Mouse (Mus musculus) heart, embryonic 10.5 days (tissue): Measurements from ENCODE around the gene Xpo4. TPM values are rescaled to one million over a fixed set of nuclear protein-coding genes. Genes with fewer than 3 reads are reported as not detected.
"Not testable (repeated sequence)": the region's sequence is repeated elsewhere in the genome, so short reads cannot be mapped to it uniquely, and the experiment has no call there.

Experiments
- DNase-seq: peaks from one replicate; pipeline ENCODE4 v3.0.0-alpha.2; 2017; ENCODE audit warnings: low spot score
- H3K27ac ChIP-seq: fragments of 300-500 bp; sonication (generic); 2 replicates; pipeline ENCODE4 v1.5.1; 2016; ENCODE audit warnings: mild to moderate bottlenecking
- H3K27me3 ChIP-seq: fragments of 300-500 bp; sonication (generic); 2 replicates; pipeline ENCODE4 v1.6.1; 2016; ENCODE audit warnings: mild to moderate bottlenecking; ENCODE audit not compliant: poor library complexity, insufficient read depth, severe bottlenecking
- H3K36me3 ChIP-seq: fragments of 300-500 bp; sonication (generic); 2 replicates; pipeline ENCODE4 v1.6.1; 2016; ENCODE audit warnings: mild to moderate bottlenecking, moderate library complexity
- H3K4me1 ChIP-seq: fragments of 300-500 bp; sonication (generic); 2 replicates; pipeline ENCODE4 v1.6.1; 2016; ENCODE audit warnings: mild to moderate bottlenecking
- H3K4me3 ChIP-seq: fragments of 300-500 bp; sonication (generic); 2 replicates; pipeline ENCODE4 v1.5.1; 2016; ENCODE audit warnings: mild to moderate bottlenecking, moderate library complexity
- H3K9me3 ChIP-seq: fragments of 300-500 bp; sonication (generic); 2 replicates; pipeline ENCODE4 v1.6.1; 2016; ENCODE audit warnings: mild to moderate bottlenecking, moderate library complexity
- WGBS: fragments of 180-500 bp; shearing (Covaris S2); methylation state at CpG from one replicate; pipeline ENCODE4 v1.1.7; 2016; 5-methylcytosine and 5-hydroxymethylcytosine counted together
- polyA plus RNA-seq: library from polyadenylated mRNA; unstranded; fragments of >200 nt; fragmentation: Nextera tagmentation; extraction: Ambion mirVana; gene quantifications from 2 replicates; pipeline ENCODE4 v1.2.1, GENCODE M21; 2016

Gene Xpo4
- polyA plus RNA-seq, 1 experiment from 2014 or later, result 24.9 TPM

DNA sequence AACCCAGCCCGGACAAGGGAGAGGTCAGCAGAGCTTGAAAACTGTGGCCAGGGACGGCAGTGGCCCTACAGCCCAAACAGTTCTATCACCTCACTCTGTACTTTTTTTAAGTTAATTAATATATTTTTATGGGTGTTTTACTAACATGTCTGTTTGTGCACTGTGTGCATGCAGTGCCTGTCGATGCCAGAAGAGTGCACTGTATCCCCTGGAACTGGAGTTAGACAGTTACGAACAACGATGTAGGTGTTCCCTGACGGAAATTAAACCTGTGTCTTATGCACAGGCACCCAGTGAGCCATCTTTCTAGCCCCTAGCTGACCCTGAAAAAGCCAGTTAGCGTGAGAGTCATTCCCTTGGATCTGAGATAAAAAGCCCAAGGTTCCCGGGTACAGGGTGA, 30.3 kb upstream of the Xpo4 start:
- WGBS, result 89% methylated on average over 8 of the region's 8 CpGs
- DNase-seq, result no peak
- H3K36me3 ChIP-seq, result peaks cover 86% of the 10 kb centered on the region
- no peaks in the 10 kb centered on the region for H3K27me3 ChIP-seq
- no peaks in the 10 kb centered on the region for H3K4me1 ChIP-seq
- no peak overlapping the region for H3K4me3 ChIP-seq
- H3K27ac ChIP-seq, result no peak overlapping the region
- no peaks in the 10 kb centered on the region for H3K9me3 ChIP-seq

DNA sequence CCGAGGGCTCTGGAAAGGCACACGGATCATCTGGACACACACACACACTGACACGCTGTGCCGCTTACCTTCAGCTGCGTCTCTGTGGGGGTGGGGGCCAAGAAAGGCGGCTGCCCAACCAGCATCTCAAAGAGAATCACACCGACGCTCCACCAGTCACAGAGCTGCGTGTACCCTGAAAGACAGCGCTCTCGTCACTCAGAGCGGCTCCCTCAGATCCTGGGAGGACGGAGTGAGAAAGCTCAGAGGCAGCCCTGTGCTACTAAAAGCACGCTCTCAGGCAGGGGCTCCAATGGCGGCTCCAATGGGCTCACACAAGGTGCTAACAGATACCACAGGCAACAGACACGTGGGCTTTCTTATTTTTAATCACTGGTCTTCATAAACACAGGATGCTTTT, 29.0 kb upstream of the Xpo4 start:
- no peaks in the 10 kb centered on the region for H3K9me3 ChIP-seq
- peak; percentile 74 for DNase-seq
- no peaks in the 10 kb centered on the region for H3K27me3 ChIP-seq
- 84% methylated on average over 16 of the region's 16 CpGs for WGBS
- H3K36me3 ChIP-seq, result peaks cover 83% of the 10 kb centered on the region
- no peak overlapping the region for H3K4me3 ChIP-seq
- H3K27ac ChIP-seq, result no peak overlapping the region
- no peaks in the 10 kb centered on the region for H3K4me1 ChIP-seq

DNA sequence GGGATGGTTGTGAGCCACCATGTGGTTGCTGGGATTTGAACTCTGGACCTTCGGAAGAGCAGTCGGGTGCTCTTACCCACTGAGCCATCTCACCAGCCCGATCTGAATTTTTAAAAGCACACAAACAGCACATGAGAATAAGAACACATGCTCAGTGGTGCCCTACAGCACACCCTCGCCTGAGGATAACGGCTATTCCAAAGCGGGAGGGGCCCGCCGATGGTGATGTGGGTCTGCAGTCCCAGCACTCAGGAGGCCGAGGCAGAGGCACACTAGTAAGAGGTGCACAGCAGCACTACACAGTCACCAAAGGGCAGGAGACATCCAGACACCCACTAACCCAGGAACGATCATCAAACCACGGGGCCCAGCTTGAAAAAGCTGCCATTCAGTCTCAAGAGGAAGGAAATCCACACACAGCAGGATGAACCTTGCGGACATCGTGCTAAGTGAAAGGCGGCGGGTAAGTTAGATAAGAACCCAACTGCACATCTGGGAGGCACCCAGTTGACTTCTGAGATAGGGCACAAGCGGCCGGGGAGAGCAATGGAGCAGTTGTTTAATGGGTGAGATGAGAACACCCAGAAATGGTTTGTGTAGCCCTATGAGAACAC, 27.4 kb upstream of the Xpo4 start:
- Histone ChIP-seq H3K4me1 (no peaks in the 10 kb centered on the region), H3K36me3 (peaks cover 80% of the 10 kb centered on the region), H3K27ac (no peak overlapping the region), H3K9me3 (no peaks in the 10 kb centered on the region), H3K27me3 (no peaks in the 10 kb centered on the region), H3K4me3 (no peak overlapping the region)
- DNase-seq, result peak; percentile 64
- 73% methylated on average over 17 of the region's 17 CpGs for WGBS

DNA sequence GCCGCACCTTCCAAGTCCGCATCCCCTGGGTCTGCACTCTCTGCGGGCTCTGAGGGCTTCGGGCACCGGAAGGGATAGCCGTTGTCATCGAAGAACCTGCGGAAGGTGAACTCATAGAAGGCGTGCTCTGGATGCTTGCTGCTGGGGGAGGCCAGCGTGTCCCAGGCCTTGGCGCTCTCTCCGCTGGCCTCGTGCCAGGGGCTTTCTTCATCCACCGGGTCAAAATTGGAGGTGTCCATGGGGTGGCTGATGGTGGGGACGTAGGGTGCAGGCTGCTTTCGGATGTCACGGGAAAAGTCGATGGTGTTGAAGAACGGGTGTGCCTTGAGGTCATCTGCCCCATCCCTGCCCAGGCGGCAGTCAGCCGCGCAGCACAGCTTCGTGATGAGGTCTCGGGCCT, 26.1 kb upstream of the Xpo4 start:
- no peaks in the 10 kb centered on the region for H3K27me3 ChIP-seq
- 96% methylated on average over 24 of the region's 24 CpGs for WGBS
- H3K36me3 ChIP-seq, result peaks cover 69% of the 10 kb centered on the region

DNA sequence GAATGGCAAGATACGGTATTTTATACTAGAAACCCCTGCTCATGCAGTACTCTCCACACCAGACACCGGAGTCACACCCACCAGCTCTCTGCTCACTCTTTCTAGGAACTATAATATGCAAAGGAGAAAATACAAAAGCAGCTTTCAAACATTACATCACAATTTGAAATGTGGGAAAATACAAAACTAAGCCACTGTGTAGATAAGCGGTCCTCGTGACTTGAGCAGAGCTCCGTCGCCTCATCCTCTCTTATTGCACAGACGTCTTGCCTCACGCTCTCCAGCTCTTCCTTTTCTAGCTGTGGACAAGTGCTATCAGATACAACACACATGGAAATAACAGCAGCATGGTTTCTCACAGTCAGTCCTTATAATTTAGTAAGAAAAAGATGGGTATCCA, 25.5 kb upstream of the Xpo4 start:
- Histone ChIP-seq H3K36me3 (peaks cover 63% of the 10 kb centered on the region), H3K27me3 (no peaks in the 10 kb centered on the region), H3K4me1 (no peaks in the 10 kb centered on the region), H3K27ac (no peak overlapping the region), H3K9me3 (no peaks in the 10 kb centered on the region), H3K4me3 (no peak overlapping the region)
- 89% methylated on average over 8 of the region's 8 CpGs for whole genome bisulfite sequencing
- peak; percentile 25 for DNase-seq

More for the DNA sequence above, 26.1 kb upstream of the Xpo4 start:
- Histone ChIP-seq H3K27ac (no peak overlapping the region), H3K4me1 (no peaks in the 10 kb centered on the region), H3K9me3 (no peaks in the 10 kb centered on the region), H3K4me3 (no peak overlapping the region)
- peak; percentile 71 for DNase-seq

DNA sequence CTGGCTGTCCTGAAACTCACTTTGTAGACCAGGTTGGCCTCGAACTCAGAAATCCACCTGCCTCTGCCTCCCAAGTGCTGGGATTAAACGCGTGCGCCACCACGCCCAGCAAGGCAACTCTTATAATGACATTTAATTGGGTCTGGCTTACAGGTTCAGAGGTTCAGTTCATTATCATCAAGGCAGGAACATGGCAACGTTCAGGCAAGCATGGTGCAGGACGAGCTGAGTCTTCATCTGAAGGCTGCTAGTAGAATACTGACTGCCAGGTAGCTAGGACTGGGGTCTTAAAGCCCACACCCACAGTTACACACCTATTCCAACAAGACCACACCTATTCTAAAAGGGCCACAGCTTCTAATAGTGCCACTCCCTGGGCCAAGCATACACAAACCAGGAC, 22.8 kb upstream of the Xpo4 start:
- not testable (repeated sequence) for H3K9me3 ChIP-seq, H3K4me1 ChIP-seq, H3K27ac ChIP-seq, H3K4me3 ChIP-seq, H3K27me3 ChIP-seq
- DNase-seq, result peak; percentile 51
- H3K36me3 ChIP-seq, result peaks cover 39% of the 10 kb centered on the region
- WGBS, result 89% methylated on average over 7 of the region's 7 CpGs

DNA sequence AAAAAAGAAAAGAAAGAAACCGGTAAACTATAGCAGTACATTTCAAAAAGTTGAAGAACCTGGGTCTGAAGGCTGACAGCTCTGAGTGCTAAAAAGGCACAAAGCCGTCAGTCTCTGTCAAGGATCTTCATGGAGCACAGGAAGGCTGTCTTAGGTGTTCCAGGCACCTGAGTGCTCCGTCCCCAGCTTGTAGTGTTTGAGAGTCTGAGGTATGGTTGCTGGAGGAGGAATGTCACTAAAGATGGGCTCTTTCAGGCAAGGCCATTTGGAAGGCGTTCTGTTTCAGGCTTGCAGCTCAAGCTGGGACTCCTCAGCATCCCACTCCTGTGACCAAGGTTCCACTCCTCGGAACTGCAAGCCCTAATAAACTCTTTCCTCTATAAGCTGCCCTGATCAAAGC, 22.2 kb upstream of the Xpo4 start:
- 79% methylated on average over 5 of the region's 5 CpGs for WGBS
- Histone ChIP-seq H3K9me3 (no peaks in the 10 kb centered on the region), H3K4me3 (no peak overlapping the region), H3K4me1 (no peaks in the 10 kb centered on the region), H3K27ac (no peak overlapping the region), H3K36me3 (peaks cover 34% of the 10 kb centered on the region), H3K27me3 (no peaks in the 10 kb centered on the region)
- peak; percentile 48 for DNase-seq

DNA sequence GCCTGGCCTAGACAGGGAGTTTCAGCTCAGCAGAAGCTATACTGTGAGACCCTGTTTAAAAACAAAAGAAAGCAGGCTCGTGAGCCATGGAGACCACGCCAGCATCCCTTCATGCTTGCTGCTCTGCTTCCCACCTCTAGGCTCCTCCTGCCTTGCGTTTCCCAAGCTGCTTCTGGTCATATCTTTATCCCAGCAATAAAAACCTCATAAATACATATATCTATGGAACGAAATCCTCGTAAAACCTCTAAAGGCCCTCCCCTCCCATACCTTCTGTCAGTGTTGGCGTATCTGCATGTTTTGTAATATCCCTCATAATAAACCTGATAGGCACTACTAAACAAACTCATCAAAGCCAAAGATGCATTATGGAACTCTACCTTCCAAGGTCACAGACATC, 21.4 kb upstream of the Xpo4 start:
- Histone ChIP-seq H3K27ac (no peak overlapping the region), H3K9me3 (no peaks in the 10 kb centered on the region), H3K4me3 (no peak overlapping the region), H3K36me3 (peaks cover 28% of the 10 kb centered on the region), H3K4me1 (no peaks in the 10 kb centered on the region), H3K27me3 (no peaks in the 10 kb centered on the region)
- 84% methylated on average over 6 of the region's 6 CpGs for WGBS
- peak; percentile 43 for DNase-seq

DNA sequence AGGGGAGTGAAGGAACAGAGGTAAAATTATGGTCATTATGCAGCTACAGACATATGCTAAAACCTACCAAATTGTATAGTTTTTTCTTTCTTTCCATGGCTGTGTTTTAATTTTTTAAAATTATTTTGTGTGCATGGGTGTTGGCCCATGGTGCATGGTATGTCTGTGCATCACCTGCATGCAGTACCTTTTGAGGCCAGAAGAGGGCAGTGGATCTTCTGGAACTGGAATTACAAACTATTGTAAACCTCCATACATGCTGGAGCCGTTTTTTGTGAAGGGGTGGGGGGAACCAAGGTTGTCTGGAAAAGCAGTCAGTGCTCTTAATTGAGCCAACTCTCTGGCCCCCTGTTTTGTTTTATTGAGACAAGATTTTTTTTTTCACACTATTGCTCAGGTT, 19.3 kb upstream of the Xpo4 start:
- no peak for DNase-seq
- Histone ChIP-seq H3K4me3 (no peak overlapping the region), H3K9me3 (no peaks in the 10 kb centered on the region), H3K27ac (no peak overlapping the region), H3K36me3 (peaks cover 9% of the 10 kb centered on the region), H3K4me1 (no peaks in the 10 kb centered on the region), H3K27me3 (no peaks in the 10 kb centered on the region)
- 9% methylated on average over 1 of the region's 1 CpGs for WGBS

DNA sequence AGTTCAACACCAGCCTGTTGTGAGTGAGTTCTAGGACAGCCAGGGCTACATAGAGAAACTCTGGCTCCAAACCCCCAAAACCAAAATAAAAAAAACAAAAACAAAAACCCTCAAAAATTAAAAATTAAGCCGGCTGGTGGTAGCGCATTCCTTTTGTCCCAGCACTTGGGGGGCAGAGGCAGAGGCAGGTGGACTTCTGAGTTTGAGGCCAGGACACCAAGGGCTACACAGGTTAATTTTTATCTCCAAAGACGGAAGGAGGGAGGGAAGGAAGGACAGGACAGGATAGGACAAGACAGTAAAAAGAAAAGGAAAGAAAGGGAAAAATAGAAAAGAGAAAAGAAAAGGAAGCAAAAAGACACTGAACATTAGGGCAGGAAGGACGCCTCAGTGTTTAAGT, 17.5 kb upstream of the Xpo4 start:
- no peak for DNase-seq
- H3K4me3 ChIP-seq, result no peak overlapping the region
- WGBS, result 82% methylated on average over 4 of the region's 4 CpGs
- no peaks in the 10 kb centered on the region for H3K9me3 ChIP-seq
- no peaks in the 10 kb centered on the region for H3K36me3 ChIP-seq
- H3K27ac ChIP-seq, result no peak overlapping the region
- no peaks in the 10 kb centered on the region for H3K4me1 ChIP-seq
- H3K27me3 ChIP-seq, result no peaks in the 10 kb centered on the region

DNA sequence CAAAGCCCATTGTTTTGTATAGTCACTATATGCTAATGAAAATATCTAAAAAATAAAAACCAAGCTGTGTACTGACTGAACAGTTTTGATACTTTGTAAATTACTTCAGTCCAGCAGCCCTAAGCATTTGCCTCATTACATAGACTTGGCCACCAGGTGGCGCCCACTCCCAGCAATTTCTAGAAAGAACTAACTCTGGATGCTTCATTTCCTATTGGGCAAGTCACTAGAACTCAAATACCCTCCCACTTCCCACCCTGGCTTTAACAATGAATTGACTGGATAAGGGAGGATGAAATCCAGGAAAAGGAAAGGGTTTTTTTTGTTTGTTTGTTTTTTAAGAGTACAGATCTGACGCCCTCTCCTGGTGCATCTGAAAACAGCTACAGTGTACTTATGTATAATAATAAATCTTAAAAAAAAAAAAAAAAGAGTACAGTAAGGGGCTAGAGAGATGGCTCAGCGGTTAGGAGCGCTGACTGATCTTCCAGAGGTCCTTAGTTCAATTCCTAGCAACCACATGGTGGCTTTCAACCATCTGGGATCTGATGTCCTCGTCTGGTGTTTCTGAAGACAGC, 14.8 kb upstream of the Xpo4 start:
- WGBS, result 48% methylated on average over 5 of the region's 5 CpGs
- Histone ChIP-seq H3K4me3 (no peak overlapping the region), H3K27me3 (no peaks in the 10 kb centered on the region), H3K27ac (no peak overlapping the region), H3K36me3 (no peaks in the 10 kb centered on the region), H3K9me3 (no peaks in the 10 kb centered on the region), H3K4me1 (no peaks in the 10 kb centered on the region)
- DNase-seq, result no peak

DNA sequence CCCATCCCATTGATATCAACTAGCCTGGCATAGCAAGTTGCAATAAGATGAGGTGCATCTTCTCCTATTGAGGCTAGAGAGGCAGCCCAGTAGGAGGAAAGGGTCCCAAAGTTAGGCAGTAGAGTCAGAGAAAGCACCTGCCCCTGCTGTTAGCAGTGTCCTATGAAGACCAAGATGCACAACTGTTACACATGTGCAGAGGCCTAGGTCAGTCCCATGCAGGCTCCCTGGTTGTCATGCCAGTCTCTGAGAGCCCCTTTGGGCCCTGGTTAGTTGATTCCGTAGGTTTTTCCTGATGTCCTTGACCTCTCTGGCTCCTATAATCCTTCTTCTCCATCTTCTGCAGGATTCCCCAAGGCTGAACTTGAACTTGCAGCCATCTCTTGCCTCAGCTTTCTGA, 14.3 kb upstream of the Xpo4 start:
- no peak for DNase-seq
- 37% methylated on average over 1 of the region's 1 CpGs for WGBS
- H3K4me3 ChIP-seq, result no peak overlapping the region

DNA sequence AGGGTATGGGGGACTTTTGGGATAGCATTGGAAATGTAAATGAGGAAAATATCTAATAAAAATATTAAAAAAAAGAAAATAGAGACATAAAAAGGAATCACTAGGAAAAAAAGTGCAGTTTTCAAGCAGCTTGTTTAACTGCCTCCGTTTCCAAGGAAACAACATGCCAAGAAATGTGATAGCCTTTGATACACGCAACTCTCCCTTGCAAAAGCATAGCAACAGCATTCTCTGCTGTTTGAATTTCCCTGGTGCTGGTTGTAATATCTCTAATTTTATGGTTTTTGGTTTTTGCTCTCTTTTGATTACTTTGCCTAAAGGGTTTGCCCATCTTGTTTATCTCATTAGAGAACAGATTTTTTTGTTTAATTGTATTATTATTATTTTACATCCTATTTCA, 10.3 kb upstream of the Xpo4 start:
- DNase-seq, result no peak
- H3K9me3 ChIP-seq, result no peaks in the 10 kb centered on the region
- H3K4me1 ChIP-seq, result no peaks in the 10 kb centered on the region
- H3K27me3 ChIP-seq, result no peaks in the 10 kb centered on the region
- H3K27ac ChIP-seq, result no peak overlapping the region
- no peak overlapping the region for H3K4me3 ChIP-seq
- WGBS, result 73% methylated on average over 2 of the region's 2 CpGs
- H3K36me3 ChIP-seq, result no peaks in the 10 kb centered on the region

More for the DNA sequence above, 14.3 kb upstream of the Xpo4 start:
- Histone ChIP-seq H3K9me3 (no peaks in the 10 kb centered on the region), H3K27ac (no peak overlapping the region), H3K36me3 (no peaks in the 10 kb centered on the region), H3K27me3 (no peaks in the 10 kb centered on the region), H3K4me1 (no peaks in the 10 kb centered on the region)

DNA sequence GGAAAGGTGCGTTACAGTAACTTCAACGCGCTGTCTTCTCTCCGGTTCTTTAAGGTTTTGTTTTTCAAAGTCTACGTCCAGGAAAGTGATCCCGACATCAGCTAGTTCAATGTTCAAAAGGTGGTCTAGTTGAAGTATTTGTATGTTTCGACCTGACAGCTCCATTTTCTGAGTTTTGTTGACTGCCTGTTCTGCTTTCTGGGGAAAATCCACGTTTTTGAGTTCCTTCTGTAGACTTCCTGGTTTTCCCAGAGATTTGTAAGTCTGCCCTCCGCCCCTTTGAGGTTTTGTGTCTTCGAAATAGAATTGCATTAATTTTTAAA, 359 bp upstream of the Xpo4 start:
- Histone ChIP-seq H3K4me3 (peak overlapping the region; percentile 92), H3K27me3 (no peaks in the 10 kb centered on the region), H3K36me3 (no peaks in the 10 kb centered on the region), H3K27ac (peak overlapping the region; percentile 99), H3K9me3 (no peaks in the 10 kb centered on the region), H3K4me1 (peaks cover 7% of the 10 kb centered on the region; the same call in 1 of the 2 replicates)
- DNase-seq, result no peak
- 12% methylated on average over 10 of the region's 10 CpGs for WGBS
